Mouse (Mus musculus) left cerebral cortex, postnatal 14 days (tissue): Measurements from ENCODE around the gene Kcna10. TPM values are rescaled to one million over a fixed set of nuclear protein-coding genes. Genes with fewer than 3 reads are reported as not detected.

ENCODE experiments used
- DNase-seq, 2 experiments: peaks; one replicate each; pipeline ENCODE4 v3.0.0; 2021 to 2022; ENCODE audit warnings: low spot score in 2 of 2, mixed read lengths in 1 of 2
- intact Hi-C: fragments of 180-260 bp; cut with DNase I; formaldehyde crosslinking; loops from one replicate; pipeline ENCODE4 v1.15.1; 2025
- total RNA-seq, 2 experiments: library from RNA; stranded (reverse); gene quantifications; 2 replicates each; pipeline ENCODE4 v1.2.3; 2021

Gene Kcna10
- total RNA-seq, 2 experiments from 2014 or later = not detected

GRCm38 (mm10) chr3:107233351-107233813, 50.5 kb downstream of the Kcna10 start:
- peak; percentile 90 to 93 for DNase-seq
- intact Hi-C loops = loop anchor here (1.0 to 10.0 kb wide), 3 partner anchors 41 to 229 kb away; no protein-coding TSS in a partner anchor

DNA sequence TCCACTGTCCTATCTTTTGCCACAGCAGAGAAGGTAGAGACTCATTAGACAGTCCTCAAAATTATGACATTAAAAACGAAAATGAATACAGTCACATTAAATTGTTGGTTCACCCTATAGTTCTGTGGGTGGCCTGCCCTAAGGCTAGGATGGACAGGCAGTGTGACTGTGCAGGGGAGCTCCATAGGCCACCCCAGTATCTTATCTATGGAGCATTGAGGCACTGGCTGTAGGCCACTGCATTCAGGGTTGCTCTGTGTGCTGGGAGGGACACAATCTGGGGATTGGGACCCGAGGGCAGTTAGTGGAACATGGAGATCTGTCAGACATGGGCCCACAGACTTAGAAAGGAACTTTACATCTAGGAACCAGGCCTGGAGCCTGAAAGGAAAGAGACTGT, 51.1 kb downstream of the Kcna10 start:
- intact Hi-C loops = loop anchor here (1.0 to 10.0 kb wide), 3 partner anchors 40 to 228 kb away; no protein-coding TSS in a partner anchor
- DNase-seq = no peak

DNA sequence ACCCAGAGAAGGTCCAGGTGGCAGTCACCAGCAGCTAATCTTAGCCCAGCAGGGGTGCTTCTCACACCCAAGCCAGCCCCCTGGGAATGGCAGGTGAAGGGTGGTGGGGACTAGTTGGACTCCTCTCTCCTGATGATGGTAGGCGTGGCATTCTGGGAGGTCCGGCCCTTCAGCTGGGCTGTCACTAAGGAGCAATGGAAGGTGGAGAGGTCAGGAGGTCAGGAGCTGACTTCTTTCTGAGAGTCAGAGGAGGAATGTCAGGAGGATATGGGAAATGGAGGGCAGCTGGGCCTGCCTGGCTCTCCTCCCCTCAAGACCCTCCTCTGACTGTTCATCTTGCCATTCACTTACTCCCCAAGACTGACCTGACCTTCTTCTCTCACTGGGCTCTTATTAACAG, 55.2 kb downstream of the Kcna10 start:
- DNase-seq = no peak
- intact Hi-C loops = loop anchor here (10.0 kb wide), 1 partner anchor 117 kb away; no protein-coding TSS in a partner anchor

GRCm38 (mm10) chr3:107238471-107238980, 55.7 kb downstream of the Kcna10 start:
- intact Hi-C loops = loop anchor here (10.0 kb wide), 1 partner anchor 116 kb away; no protein-coding TSS in a partner anchor
- no peak for DNase-seq

- DNase-seq = no peak
- intact Hi-C loops = loop anchor here (10.0 kb wide), 1 partner anchor 115 kb away; no protein-coding TSS in a partner anchor
Measured at GRCm38 (mm10) chr3:107239607-107240006, 56.8 kb downstream of the Kcna10 start, which contains the start of gene Prok1. Prok1 (minus strand) TSS chr3:107239707.

GRCm38 (mm10) chr3:107241389-107242094, 58.7 kb downstream of the Kcna10 start:
- intact Hi-C loops = no loop called here
- DNase-seq = no peak

Other genes with a start within 250 kb of the Kcna10 start
- gene Kcna3, start 146.9 kb upstream of the Kcna10 start, total RNA-seq = 10 to 100 TPM; 28.5 to 28.6 TPM
- gene Kcna2, start 81.9 kb upstream of the Kcna10 start, total RNA-seq = 100 to 1,000 TPM in 1 of 2 experiments, 10 to 100 TPM in 1; 97.4 to 107 TPM
- gene Cym, start 38.7 kb downstream of the Kcna10 start, total RNA-seq = not detected
- gene A630076J17Rik, start 47.6 kb downstream of the Kcna10 start, total RNA-seq = not detected
- not detected for gene Prok1, start 56.7 kb downstream of the Kcna10 start, total RNA-seq
- gene Lamtor5, start 95.8 kb downstream of the Kcna10 start, total RNA-seq = 10 to 100 TPM; 64.9 to 65.7 TPM
- gene Slc16a4, start 108.2 kb downstream of the Kcna10 start, total RNA-seq = 1 to 10 TPM; 2.4 to 2.7 TPM
- 10 to 100 TPM; 24.5 to 24.6 TPM for gene Rbm15, start 150.6 kb downstream of the Kcna10 start, total RNA-seq